Mouse (Mus musculus) layer of hippocampus, postnatal 36 days (tissue): ENCODE measurements around the gene Nap1l1. TPM values are rescaled to one million over a fixed set of nuclear protein-coding genes. Genes with fewer than 3 reads are reported as not detected.
A peak's percentile ranks its signal among the peaks of the same experiment; 100 is the strongest.
"Not testable (repeated sequence)": the region's sequence is repeated elsewhere in the genome, so short reads cannot be mapped to it uniquely, and the experiment has no call there.

Source experiments
- DNase-seq, 2 experiments: peaks; one replicate each; pipeline ENCODE4 v3.0.0; 2022
- total RNA-seq, 2 experiments: library from RNA; stranded (reverse); gene quantifications; 2 replicates each; pipeline ENCODE4 v1.2.3; 2021

Nap1l1 gene
- total RNA-seq, 2 experiments from 2014 or later: 156 to 179 TPM

DNA sequence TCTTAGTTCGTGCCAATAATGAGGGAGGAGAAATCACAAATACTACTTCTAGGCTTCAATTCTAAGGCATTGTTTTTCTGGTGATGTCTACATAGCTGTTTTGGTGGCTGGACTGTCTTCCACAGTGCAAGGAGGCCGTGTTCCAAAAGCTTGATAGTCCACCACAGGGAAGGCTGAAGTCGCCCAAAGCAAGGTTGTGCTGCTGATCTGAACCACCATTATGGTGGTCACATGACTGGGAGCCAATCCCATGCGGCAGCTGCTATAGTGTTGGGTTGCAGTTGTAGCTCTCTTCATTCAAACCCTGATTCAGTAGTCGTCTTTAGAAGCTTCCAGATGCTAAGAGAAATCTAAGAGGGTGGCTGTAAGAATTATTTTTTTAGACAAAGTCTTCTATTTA is 6.6 kb downstream of the Nap1l1 start:
- DNase-seq: no peak

DNA sequence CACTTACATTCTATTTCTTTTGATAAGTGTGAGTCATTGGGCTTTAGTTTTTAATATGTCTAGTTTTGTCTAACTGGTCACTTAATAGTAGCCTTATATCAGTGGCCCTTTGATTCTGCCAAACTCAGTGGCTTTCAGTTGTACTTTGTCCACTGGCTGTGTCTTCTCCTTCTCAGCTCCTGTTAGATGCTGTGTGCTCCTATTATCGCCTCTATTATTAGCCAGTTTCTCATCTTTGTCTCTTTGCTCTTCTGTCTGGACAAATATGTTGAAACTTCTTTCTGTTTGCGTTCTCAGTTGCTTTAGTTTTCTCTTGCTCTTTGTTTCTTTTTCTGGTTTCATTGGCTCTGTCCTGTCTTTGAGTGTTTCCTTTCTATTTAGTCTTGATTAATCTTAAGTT is 9.6 kb downstream of the Nap1l1 start:
- no peak for DNase-seq

DNA sequence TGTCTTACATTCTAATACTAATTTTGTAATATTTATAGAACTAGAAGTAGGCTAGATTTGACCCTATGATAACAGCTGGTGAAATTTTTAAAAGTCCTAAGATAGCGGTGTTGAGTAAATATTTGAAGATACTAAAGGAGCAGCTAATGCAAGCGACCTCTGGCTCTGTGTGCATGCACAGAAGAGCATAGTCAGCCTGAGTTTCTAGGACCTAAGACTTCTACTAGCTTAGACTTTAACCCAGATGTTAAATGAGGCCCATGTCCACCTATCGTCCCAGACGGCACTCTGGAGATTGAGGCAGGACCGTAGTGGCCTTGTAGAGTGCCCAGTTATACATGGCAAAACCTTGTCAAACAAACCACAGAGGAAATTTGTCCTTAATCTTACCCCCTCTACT is 11.1 kb downstream of the Nap1l1 start:
- DNase-seq: no peak

DNA sequence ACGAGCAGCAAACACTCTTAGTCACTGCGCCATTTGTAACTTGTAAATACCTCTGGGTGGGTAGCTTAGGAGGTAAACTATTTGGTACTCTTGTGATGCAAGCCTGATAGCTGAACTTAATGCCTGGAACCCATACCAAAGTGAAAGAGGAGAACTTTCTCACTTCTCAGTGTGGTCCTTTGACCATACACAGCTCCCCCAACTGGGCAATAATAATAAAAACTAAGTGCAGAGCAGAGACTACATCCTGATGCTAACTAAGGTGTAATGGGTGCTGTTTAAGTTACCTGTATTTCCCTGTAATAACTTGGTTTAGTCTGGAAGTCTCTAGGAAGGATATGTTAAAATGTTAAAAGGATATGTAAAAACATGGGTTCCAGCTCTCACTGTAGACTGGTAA is 15.8 kb downstream of the Nap1l1 start:
- no peak for DNase-seq

DNA sequence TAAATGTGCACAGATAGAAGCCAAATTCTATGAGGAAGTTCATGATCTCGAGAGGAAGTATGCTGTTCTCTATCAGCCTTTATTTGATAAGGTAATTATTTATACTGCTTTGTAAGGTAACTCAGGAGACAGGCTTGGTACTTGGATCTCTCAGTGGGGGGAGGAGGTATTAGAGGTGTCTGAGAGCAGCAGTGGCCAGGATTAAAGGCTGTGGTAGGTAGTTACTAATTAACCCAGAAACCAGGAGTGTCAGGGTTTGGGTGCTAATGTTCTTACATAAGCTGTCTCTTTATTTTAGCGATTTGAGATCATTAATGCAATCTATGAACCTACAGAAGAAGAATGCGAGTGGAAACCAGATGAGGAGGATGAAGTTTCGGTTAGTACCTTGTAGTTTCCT is 17.1 kb downstream of the Nap1l1 start:
- DNase-seq: not testable (repeated sequence)

DNA sequence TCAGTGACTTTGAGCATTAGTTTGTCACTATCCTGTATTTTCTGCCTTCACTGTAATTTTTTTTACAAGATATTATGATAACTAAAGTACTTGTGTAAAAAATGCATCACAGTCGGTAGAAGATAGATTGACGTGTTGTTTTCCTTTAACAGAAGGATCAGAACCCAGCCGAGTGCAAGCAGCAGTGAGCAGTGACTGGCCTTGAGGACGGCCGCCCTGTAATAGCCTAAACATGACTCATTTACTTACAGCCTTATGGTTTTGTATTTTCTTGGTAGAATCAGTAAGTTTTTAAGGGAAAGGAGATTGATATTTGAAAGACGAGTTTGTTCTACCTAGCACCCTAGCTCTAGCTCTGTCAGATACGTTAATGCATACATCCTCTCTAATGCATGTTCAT is 22.9 kb downstream of the Nap1l1 start:
- DNase-seq: no peak

DNA sequence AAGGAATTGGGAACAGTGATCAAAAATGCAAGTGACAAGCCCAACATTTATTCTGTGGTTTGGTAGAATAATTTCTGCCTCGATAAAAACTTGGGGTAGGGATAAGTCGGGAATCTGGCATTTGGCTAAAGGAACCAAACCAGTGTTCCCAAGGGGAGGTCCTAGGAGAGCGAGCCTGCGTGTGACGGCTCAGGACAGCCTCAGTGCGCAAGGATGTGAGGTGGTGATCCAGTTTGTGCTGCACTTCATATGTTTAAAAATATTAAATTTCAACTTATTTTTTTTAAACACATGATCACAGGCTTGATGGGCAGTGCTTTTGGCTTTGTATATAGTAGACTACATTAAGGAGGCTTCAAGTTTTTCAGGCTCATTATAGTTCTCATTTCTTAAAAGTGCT is 26.9 kb downstream of the Nap1l1 start:
- no peak for DNase-seq

DNA sequence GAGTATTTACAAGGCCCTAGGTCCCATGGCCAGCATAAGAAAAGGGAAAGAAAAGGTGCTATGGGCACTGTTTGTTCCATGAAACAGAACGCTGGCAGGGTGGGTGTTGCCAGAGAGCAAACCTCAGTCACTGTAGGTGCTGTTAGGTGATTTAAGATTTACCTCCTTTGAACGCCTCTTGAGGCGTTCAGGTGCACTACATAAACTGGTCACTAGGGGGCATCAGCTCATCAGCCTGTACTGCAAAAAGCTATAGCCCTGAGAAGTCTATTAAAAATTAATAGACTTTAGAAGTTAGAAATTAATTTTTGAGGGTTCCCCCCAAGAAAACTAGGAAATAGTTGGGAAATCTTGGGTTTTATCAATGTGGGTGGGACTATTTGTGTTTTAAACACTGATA is 30.0 kb downstream of the Nap1l1 start:
- peak; percentile 52 to 60 for DNase-seq

DNA sequence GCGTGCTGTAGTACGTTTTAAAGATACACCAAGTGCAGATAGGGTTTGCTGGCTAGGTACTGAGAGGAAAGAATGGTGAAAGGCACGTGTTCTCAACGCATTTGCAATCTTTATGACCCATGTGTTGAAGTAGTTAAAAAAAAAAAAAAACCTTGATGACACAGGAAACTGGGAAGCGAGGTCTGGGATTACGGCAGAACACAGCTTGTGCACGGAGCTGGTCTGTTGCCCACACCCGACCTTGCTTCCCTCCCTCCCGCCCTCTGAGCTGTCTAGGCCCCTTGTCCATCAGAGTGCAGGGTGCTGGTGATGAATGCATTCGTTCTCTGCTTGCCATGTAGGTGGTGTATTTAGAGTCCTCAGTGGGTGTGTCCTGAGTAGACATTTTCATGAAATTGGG is 30.7 kb downstream of the Nap1l1 start:
- no peak for DNase-seq

DNA sequence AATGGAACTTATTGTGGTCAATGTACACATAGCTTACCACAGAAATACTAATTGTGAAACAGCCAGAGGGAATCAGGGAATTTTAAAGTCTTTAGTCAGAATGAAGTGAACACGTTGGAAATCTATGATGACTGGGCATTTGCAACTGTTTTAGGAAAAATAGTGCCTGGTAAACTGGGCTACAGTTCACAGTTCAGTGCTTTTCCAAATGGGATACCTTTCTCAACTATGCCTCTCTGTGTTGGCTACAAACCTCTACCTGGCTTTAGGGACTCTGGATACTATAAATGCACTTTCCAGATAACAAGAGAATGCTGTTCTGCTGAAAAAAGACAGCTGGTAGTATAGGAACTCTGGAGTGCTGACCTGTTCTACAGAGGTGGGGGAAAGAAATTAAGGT is 31.6 kb downstream of the Nap1l1 start:
- no peak for DNase-seq

DNA sequence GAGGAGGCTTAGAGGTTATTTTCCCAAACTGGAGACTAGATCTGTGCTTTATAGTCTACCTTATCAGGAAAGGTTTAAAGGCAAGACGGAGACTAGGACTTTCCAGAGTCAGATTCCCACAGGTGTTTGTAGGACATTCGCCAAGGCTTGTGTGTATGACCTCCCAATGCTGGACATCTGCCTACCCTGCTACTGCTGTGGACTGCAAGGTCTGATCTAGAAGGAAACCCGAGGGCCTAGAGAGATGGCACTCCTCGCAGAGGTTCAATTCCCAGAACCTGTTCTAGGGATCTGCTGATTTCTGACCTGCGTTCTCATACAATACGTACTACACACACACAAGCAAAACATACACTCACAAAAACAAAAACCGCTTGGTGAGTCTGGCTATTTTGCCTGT is 32.4 kb downstream of the Nap1l1 start:
- no peak for DNase-seq

DNA sequence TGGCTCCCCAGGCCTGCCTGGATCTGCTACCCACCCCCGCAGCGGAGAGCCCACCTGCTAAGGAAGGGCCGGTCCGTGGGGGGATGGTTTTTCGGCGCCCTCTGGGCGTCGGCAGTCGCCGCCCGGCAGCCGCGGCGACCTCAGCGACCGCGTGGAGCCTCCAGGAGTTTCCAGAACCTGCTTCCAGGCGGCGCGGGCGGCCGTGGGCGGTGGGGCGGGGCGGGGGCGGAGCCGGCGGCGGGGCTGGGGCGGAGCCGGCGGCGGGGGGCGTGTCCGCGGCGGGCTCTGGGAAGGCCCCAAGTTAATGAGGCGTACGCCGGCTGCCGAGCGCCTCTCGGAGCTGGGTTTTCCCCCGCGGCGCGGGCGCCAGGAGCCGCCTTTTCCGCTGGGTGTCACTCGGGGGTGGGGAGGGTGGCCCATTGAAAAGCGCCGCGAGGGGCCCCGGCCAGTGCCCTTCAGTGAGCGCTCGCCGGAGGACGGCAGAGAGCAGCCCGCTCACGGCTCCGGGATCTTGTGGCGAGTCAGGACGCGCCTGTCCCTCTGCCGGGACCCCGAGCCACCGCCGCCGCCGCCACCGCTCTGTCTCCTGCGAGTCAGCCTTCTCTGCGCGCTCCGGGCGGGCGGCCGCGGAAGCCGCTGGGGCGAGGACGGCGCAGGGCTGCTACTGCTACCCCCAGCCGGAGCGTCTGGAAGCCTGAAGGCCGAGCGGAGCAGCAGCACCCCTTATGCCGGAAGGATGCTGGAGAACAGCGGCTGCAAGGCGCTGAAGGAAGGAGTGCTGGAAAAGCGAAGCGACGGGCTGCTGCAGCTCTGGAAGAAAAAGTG is 33.3 kb downstream of the Nap1l1 start, which contains the start of gene Phlda1:
Gene Phlda1, plus strand, starts transcription at position 186 of the 825 bp plus-strand sequence.
- peak; percentile 94 for DNase-seq

DNA sequence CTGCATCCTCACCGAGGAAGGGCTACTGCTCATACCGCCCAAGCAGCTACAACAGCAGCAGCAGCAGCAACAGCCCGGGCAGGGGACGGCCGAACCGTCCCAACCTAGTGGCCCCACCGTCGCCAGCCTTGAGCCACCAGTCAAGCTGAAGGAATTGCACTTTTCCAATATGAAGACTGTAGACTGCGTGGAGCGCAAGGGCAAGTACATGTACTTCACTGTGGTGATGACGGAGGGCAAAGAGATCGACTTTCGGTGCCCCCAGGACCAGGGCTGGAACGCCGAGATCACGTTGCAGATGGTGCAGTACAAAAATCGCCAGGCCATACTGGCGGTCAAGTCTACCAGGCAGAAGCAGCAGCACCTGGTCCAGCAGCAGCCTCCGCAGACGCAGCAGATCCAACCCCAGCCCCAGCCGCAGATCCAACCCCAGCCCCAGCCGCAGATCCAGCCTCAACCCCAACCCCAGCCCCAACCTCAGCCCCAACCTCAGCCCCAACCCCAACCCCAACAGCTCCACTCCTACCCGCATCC is 34.0 kb downstream of the Nap1l1 start:
- DNase-seq: peak; percentile 41 to 55

DNA sequence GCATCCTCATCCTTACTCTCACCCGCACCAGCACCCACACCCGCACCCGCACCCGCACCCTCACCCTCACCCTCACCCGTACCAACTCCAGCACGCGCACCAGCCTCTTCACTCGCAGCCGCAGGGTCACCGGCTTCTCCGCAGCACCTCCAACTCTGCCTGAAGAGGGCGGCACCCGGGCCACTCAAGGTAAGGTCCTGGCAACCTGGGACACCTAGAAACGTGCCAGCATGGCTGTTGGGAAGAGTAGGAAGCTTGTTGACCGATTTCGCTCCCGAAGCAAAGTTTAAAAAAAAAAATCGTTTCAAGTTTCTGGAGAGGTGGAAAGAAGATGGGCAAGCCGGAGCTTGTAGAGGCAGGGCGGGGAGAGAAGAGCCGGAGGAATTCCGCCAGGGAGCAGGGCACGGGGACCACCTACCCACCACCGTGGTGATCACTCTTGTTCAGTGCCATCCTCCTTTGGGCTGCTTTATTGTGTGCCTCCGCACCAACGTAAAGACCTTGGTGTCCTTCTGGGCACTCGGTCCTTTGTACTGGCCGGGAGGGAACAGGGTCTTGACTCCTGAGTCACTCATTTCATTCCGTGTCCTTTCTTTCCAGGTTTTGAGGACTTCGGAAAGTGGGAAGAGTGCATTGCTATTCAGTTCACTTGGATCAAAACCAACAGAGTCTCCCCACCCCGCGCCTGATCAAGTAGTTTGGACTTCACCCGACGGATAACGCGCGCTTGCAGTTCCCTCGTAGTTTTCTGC is 34.6 kb downstream of the Nap1l1 start:
- DNase-seq: peak; percentile 38 to 43

DNA sequence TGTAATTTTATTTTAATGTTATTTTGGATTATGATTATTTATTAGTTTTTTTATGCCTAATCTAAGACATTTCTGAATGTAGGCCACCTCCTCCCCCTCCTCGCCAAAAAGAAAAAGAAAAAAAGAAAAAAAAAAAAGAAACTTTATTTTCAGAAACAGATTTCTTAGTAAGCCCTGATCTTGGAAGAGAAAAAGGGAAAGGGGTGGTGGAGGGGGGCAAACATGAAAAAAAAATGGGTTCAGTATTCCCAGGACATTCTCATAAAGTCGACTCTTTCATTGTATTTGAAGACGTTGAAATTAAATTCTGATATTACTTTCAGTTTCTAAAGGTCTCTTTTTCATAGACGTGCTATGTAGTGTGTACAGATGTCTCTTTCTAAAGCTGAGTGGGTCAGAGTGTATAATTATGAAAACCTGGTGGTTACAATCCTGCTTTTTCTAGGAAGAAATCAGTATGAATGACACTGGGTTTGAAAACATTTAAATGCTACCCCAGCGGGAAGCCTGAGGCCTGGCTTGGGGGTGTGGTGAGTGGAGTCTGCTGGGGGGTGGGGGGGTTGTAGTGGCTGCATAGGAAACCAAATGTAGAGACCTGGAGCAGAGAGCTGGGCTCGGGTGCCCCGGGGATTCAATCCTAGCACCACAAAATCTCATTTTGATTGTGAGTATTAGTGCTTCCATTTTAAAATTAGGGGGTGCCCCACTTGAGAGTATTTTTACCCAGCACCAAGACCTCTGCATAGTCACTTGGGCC is 35.5 kb downstream of the Nap1l1 start:
- DNase-seq: no peak

DNA sequence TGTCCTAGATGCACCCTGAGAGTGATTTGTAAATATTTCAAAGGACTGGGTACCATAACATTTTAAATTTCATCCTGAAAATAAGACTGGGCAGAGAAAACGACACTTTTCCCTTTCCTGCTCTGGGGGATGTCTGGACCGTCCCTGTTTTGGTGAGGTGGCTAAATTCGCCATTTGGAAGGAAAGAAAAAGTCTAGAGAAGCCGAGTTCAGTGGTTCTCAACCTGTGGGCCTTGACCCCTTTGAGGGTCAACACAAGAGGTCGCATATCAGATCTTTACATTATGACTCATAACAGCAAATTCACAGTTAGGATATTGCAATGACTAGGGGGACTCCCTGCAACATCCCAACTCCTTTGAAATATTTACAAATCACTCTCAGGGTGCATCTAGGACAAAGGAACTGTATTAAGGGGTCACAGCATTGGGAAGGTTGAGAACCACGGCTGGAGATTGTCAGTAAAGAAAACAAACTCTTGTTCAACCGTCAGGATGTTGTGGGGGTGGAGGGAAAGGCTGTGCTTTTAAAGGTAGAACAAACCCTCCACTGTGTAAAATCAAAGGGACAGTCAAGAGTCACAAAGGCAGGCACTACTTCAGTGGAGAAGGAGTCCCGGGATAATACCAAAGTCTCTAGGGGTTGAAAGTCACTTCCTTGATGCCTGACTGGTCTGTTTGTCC is 36.2 kb downstream of the Nap1l1 start:
- no peak for DNase-seq

DNA sequence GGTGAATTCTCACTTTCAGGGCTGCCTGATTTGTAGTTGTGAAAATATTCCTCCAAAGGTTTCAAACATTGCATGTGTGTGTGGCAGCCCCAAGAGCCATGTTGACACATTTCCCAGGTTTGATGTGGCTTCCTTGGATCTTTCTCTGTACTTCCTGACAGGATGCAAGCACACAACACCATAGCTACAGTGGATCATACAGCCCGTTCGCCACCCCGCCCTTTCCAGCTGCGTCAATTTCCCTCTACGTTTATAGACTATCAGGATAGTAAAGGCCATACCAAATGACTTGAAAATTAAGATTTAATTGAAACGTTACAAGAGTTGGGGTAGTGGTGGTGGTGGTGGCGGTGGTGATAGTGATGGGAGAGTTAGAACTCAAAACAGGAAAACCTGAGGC is 37.0 kb downstream of the Nap1l1 start:
- DNase-seq: no peak

DNA sequence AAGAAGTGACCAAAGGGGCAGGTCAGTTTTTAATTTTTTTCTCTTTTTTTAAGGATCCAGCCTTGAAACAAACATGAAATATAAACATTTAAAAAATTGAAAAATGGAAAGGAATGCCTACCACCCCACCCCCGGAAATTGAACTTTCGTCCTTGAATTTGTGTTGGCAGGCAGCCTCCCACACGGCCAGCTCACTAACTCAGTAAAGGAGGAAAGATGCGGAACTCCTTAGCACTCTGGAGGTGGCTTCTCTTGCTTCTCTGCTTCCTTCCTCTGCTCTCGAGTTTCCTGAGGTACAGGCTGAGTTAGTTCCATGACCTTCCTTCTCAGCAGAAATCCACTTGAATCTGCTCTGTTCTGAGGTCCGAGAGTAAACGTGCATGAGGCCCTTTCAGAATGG is 37.8 kb downstream of the Nap1l1 start:
- no peak for DNase-seq

DNA sequence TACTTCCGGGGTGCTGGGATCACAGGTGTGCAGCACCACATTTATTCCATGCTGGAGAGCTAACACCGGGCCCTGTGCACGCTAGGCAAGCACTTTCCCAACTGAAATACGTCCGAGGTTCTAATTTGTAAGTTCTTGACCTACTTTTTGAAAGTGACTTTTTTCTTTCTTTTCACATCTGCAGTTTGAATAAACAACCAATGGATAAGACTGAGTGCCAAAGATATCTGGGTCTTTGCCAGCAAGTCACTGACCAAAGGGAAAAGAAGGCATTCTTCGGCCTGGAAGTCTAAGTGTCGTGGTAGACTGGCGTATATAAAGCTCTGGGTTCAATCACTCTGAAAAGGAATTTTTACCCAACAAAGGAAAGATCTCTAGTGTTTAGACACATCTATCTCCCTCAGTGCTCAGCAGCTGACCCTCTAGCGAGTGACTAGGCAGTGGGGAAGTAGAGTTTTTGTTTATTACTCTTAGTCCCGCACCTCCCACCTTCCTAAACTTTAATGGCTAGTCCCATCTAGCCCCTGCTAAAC is 39.1 kb downstream of the Nap1l1 start:
- DNase-seq: no peak

DNA sequence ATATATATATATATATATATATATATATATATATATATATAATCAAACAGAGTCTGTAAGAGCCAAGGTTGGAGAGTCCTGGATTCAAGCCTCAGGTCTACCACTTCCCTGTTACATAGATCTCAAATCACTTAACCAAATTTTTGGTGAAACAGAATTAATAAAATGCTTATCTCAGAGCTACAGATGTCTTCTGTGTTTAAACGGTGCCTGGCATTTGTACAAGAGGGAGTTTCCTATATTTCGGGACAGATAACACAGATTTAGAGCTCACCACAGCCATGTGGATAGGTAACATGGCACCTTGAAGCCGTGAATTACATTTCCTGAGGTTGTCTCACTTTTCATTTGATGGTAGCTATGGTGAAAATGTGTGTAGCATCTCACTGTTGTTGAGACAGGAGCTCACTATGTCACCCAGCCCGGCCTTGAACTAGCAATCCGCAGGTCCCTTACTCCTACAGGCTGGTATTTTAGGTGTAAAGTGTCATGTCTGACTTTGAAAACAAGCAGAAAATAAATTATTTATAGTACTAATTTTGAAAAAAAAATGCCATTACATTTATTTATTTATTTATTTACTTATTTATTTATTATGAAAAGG is 41.4 kb downstream of the Nap1l1 start:
- DNase-seq: no peak
